Mouse (Mus musculus) small intestine, adult 2 months (tissue): ENCODE results near the gene Prpf40b.

Experiments
- CTCF ChIP-seq: fragments of 200-500 bp; IDR thresholded peaks from 2 replicates; pipeline ENCODE4 v1.5.1; 2012; ENCODE audit warnings: low read depth, mild to moderate bottlenecking, control low read depth, inconsistent platforms, low read length, moderate library complexity, mixed read lengths; ENCODE audit not compliant: insufficient replicate concordance, insufficient read length; ENCODE audit errors: extremely low read depth
- POLR2A ChIP-seq: fragments of 200-500 bp; IDR thresholded peaks from 2 replicates; pipeline ENCODE4 v1.6.1; 2012; ENCODE audit warnings: low read depth, mild to moderate bottlenecking, control low read depth, inconsistent platforms, low read length, moderate library complexity

- TF ChIP-seq POLR2A (no peak), CTCF (0 out of 2 replicates have a peak, but pooled peaks have one; percentile 22)
These were observed 11.4 kb upstream of the Prpf40b start for GRCm38 (mm10) chr15:99283456-99283855.
